Mouse (Mus musculus) neutrophil, adult 5-6 weeks (primary cell): ENCODE results near the gene Elfn2. TPM values are rescaled to one million over a fixed set of nuclear protein-coding genes. Genes with fewer than 3 reads are reported as not detected.
A peak's percentile ranks its signal among the peaks of the same experiment; 100 is the strongest.

Experiments used
- ATAC-seq: fragments of 151-379, 151-347 bp; 2 replicates; pipeline ENCODE4 v1.8.0; 2017; ENCODE audit warnings: mild to moderate bottlenecking, moderate TSS enrichment; ENCODE audit not compliant: insufficient number of reproducible peaks, poor library complexity, low FRiP score, severe bottlenecking; ENCODE audit errors: extremely low read depth
- total RNA-seq: library from RNA; stranded (forward); fragments of 200-1000 nt; gene quantifications from 2 replicates; pipeline ENCODE4 v1.2.3, GENCODE M21; 2017

Gene Elfn2
- total RNA-seq, result not detected in 2 replicates

DNA sequence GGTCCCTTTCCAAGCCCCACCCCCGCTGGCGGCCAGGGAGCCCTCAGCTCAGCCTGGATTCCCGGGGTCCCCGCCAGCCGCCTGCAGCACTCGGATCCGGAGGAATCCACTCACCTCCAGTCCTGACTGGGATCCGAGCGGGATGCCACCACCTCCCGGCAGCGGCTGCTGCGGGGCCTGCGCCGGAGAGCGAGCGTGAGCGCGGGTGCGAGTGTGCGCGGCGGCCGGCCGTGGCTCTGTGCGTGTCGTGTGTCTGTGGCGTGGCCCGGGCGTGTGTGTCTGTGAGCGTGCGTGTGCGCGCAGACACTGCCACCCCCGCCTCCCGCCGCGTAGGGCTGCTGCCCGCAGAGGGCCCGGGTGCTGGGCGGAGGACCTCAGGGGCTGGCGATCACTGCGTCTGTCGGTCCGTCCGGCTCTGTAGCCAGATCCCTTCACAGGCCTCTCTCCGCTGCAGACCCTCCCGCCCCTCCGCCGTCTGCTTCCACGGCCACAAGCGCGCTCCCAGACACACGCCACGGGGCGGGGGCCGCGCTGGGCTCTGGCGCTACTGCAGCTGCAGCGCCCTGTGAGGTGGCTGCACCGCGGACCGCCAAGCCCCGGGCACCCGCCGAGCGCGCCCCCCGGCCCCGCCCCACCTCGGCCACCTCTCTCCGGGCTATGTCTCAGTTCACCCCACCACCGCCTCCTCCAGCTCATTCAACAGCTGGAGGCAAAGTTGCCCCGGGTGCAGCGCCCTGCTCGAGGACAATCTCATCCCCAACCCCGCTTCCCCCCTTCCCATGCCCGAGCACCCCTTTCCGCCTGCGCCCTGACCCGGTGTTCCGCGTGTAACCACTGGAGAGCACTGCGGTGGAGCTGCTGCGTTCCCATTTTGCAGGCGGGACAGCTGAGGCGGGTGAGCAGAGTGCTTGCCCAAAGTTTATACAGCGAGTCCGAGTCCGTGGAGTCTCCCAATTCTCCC is at the start of gene Elfn2:
Gene Elfn2, minus strand, starts transcription at position 482 of the 961 bp plus-strand sequence.
- ATAC-seq, result no peak

DNA sequence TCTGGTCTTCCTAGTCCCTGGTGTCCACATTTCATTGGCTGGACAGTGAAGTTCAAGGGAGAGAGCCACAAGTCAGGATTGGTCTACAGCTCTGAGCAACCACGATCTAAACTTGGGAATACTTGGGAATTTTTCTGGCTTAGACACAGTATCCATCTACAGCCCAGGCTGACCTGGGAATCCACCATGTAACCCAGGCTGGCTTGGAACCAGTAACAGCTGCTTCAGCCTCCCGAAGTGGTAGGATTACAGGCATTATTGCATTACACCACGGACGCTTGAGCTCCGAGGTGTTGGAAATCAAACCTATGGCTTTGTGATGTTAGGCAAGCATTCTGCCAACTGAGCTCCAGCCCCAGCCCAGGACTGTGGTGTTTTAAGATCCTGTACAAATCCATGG is 45.1 kb upstream of the Elfn2 start:
- ATAC-seq, result no peak

DNA sequence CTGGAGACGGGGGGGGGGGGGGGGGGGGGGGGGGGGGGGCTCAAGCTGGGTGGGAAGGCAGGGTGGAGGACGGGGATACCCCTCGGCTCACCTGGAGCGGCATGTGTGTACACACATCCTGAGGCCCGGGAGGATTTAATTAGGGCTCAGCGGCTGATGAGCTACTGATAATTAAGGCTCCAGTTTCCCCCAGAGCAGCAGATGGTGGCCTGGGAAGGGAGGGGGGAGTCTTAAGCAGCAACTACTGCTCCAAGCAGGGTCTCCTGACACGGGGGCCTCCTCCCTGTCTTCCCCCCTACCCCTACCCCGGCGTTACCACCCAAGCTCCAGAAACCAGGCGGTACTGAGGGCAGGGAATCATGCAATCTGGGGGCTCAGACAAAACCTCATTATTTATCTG is 44.6 kb upstream of the Elfn2 start:
- ATAC-seq, result no peak

DNA sequence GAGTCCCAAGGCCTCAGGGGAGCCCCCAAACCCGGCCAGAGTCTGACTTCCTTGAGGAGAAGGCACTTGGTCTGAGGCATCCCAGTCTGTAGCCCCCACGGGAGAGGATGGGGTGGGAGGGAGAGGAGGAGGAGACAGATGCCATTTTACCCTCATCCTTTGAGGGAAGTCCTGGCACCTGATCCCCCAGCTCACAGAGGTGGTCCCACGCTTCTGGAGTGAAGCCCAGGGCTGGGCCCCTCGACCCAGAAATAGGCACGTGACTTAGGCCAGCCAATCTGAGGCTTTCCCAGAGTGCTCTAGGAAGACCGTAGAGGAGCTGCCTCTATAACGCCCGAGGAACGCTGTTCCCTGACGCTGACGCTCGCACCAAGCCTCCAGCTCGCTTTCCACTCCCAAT is 42.5 kb upstream of the Elfn2 start:
- no peak for ATAC-seq

DNA sequence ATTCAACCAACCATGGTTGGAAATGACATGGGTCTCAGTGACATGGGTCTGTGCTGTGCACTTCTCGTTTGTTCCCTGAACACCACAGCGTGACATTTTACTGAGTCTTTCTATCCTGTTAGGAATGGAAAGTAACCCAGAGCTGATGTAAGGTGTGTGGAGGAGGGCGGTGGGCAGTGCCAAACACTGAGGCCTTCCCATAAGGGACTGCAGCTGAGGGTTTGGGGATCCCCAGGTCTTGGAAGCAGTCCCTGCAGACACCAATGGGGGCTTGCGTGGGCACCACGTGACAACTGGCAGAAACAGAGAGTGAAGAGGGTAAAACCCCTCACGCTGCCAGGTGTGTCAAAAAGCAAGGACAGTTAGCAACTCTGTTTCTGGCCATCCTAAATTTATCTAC is 39.6 kb upstream of the Elfn2 start:
- ATAC-seq, result no peak

DNA sequence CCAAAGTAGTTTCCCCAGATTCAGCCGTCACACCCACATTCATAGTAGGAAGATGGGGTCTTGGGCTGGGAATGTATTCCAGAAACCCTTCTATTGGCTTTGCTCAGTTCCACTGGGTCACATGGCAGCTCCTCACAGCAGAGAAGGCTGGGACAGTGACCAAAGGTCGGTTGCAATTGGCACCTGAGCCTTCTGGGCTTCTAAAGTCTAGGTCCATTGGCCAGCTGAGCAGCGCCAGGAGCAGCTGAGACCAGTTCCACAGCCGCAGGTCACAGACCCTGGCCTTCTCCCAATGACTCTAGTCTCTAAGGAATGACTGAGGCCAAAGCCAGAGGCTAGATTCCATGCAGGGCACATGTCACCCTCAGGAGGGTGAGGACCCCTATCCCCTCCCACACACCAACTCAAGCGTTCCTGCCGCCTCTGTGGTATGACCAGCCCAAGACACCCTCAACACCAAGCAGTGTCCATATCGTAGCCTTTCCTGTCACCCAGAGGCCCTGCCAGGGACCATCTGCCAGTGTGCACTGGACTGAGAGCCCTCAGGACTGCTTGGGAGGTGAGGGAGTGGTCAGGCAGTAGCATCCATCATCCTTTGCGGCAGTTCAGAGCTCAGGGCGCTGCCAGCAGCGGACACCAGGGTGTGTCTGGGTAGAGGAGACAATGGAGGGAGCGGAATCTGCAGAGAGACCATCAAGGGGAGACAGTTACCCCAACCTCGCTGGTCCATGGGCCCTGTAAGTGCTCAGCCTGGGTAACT is 37.6 kb upstream of the Elfn2 start:
- no peak for ATAC-seq

DNA sequence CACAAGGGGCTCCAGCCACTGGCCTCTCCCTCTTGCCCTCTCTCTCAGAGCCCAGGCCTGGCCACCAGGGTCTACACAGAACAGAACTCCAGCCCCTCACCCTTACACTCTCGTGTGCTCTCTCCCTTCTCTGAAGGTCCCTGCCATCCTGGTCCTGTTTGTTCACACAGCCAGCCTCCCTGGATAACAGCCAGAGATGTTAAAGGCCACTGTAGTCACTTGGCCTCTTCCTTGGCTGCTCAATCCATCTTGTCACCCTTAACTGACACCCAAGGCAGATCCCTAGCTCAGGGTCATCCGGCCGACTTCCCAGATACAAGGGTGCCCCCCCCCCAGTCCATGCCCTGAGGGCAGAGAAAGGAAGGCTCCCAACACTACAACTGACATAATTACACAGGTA is 36.7 kb upstream of the Elfn2 start:
- ATAC-seq, result no peak

DNA sequence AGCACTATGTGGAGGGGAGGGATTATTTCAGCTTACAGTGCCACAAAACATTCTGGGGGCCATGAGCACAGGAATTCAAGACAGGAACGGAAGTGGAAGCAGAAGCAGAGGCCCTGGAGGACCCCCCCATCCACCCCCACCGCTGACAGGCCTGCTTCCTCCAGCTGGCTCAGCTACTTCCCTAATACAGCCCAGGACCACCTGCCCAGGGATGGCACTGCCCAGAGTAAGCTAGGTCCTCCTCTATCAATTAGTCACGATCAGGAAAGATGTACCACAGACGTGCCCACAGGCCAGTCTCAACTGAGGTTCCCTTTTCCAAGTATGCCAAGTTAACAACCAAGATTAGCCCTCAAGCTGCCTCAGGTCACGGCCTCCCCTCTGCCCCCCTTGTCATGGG is 35.6 kb upstream of the Elfn2 start:
- ATAC-seq, result no peak

DNA sequence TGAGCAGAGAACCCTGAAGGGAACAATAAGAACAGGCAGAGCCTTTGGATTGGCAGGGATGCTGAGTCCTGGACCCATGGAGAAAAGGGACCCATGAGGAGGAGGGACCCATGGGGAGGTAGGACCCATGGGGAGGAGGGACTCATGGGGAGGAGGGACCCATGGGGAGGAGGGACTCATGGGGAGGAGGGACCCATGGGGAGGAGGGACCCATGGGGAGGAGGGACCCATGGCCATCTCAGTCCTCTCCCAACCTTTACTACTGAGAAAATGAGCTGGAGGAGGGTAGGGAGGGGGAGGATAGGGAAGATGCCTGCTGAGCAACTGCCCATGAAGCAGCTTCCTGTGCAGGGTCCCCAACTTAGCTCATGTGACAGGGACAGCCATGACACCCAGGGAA is 34.4 kb upstream of the Elfn2 start:
- ATAC-seq, result no peak

DNA sequence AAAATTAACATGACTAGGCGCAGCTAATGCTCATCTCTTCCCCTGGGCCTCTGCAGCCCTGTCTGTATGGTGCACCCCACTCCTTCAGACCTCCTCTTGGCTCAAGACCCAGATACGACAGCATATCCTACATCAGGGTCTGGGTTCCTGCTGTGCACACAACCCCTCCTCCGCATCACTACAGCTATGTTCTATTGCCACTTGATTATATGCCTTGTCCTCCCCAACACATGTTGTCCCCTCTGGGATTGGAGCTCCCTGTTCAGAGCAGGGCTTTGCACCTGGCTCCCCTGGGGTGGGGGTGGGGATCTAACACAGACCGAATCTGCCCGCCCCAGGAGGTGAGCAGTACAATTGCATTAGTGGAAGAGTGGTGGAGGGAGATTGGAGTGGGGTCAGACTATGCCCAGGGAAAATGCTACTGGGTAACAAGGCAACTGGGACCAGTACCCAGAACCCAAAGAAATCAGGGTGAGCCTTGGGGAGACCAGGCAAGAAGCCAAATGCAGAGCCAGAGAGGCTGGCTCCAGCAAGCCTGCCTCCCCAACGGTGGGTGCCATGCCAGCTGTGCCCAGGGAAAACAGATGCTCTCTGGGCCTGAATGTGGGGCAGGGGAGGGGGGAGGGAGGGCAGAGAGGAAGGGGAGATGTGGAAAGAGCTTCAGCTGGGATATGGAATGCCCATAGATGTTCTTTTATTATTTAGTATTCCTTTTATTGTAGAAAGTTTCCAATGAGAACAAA is 32.2 kb upstream of the Elfn2 start:
- ATAC-seq, result no peak

DNA sequence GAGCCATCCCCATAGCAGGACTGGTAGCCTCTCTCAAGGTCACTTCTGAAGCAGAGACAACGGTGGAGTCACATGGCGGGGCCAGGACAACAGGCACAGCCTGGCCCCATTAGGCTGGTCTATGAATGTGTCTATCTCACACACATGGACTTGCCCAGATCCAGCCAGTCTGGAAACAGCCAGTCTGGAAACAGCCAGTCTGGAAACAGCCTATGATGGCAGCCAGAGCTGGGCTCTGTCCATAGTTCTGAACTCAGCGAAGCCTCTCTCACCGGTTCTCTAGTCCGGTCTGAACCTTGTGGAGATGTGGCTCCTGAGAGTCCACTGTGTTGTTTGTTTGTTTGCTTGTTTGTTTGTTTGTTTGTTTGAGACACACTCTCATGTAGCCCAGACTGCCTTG is 31.3 kb upstream of the Elfn2 start:
- ATAC-seq, result no peak

DNA sequence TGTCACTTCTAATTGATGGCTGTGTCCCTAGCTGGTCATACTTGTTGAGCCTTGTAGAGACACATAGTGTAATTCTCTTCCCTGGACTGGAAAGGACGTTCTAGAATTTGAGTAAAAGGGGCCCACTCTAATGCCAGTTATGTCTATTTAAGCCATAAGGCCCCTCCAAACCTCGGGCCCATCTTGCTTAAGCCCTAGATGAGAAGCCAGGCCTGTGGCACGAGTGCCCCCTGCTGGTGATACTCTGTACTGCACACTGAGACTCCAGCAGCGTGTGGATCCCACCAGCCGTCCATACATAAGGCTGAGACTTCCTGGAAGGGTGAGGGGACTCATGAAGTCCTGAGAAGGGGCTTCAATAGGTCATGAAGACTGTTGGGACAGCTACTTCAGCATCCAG is 25.6 kb upstream of the Elfn2 start:
- ATAC-seq, result peak; percentile 77

DNA sequence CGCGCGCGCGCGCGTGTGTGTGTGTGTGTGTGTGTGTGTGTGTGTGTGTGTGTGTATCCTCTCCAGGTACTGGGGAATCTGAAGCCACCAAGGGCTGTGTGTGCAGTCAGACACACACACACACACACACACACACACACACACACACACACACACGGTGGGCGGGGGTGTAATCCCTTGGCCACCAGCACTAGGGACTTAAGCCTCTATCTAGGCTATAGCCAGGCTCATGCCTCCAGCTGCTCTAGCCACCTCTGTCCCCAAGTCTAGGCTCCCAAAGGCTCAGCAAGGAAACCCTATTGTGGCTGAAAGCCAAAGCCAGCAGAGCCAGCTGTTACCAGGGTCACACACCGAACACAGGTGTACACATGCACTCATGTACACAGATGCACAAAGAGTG is 24.3 kb upstream of the Elfn2 start:
- ATAC-seq, result no peak

DNA sequence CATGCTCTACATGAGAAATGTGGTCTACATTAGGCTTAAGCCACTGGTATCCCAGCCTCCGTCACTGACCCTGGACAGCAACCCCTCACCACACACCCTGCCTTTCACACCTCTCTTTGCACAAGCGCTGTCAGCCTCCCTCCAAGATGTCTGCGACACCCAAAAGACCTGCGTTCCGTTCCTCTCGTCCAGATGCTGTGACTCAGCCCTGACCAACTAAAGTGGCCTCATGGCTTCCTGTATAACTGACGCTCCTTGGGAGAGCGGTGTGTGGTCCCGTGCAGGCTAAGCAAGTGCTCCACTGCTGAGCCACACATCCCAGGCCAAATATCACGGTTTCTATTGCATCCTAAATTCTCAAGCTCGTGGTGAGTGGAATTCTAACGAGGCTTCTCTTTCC is 22.1 kb upstream of the Elfn2 start:
- ATAC-seq, result no peak

DNA sequence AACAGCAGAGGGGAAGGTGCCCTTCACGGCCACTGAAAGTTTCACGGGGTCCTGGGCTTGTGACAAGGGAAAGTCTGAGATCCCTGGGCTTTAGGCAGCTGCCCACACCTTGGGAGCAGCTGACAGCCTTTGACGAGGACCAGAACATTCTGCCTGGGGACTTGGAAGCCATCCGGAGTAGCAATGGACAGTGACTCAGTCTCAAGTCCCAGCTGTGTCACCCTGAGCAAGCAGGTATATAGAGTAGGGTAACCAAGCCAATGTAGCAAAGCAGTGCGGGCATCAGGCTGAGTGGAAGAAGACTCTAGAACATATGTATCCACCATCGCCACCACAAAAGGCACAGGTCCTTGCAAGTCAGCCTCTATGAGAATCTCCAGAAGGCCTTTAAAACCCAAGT is 18.6 kb upstream of the Elfn2 start:
- no peak for ATAC-seq

DNA sequence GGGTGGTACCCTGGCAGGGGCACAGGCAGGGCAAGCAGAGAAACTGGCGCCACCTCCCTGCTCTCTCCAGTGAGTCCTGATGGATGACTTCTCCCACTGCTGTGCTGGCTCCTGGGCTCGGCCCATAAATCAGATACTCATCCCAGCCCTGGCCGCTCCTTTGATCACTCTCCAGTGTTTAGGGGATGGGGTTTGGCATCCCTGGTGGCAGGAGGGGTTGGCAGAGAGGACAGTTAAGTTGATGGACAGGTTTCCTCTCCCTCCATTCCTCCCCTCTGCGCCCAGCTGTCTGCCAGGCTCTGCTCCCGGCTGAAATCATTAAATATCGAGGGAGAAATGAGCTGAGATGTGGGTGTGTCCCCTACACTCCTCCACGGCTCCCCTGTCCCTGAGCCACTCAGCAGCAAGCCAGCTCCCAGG is 18.1 kb upstream of the Elfn2 start:
- ATAC-seq, result no peak

DNA sequence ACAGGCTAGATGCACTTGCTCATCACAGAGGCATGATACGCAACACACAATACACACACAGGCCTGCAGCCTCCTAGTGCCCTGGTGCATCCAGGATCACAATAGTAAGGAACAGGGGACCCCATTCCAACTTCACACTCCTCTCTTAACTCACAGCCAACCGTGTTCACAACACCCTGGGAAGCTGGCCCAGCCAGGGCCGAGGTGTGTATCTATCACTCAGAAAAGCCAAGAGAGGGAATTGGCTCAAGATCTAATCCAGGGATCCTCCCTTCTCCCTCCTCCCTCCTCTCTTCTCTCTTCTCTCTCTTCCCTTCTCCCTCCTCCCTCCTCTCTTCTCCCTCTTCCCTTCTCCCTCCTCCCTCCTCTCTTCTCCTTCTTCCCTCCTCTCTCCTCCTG is 17.6 kb upstream of the Elfn2 start:
- no peak for ATAC-seq

DNA sequence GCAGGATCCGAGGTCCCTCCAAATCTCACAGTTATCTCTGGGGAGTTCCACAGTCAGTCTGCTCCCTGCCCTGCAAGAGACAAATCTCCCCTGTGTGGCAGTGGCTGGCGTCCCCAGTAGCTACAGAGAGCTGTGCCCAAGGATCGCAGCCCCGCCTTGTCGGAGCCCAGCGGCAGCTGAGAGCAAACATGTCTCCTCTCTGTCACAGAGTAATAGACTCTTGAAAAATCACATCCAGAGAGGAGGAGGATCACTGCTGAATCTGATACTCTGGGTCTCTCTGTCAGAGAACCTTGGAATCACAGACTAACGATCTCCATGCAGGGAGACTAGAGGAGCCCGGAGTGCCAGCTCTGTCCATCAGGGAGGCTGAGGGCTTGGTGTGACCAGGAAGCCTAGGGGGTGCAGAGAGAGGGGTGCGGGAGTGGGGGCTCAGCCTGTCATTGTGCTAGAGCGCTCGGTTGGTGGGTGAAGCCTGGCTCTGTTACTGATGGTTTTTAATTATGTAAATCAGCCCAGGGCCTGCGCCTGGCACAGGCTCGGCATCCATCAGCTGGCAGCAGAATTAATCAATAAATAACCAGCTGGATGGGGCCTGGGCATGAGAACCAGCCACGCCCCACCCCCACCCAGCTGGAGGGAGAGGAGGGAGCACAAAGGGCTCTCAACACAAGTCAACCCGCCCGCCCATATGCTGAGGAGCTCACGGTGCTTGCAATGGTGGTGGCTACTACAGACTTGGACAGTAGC is 17.0 kb upstream of the Elfn2 start:
- no peak for ATAC-seq

DNA sequence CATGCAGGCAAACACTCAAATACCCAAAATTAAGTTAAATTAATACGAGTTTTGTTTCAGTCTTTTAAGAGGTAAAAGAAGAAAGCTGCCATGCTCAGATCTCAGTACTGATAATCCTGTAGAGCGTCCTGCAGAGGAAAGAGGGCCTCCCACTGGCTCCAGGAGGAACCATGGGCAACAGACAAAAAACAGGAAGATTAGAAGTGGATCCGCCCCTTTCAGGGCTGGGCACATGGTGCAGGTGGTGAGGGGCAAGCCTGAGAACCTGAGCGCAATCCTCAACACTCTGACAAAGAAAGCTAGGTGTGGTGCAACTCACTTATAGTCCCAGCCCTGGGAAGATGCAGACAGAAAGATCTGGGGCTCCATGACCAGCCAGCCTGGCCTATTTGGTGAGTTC is 13.3 kb upstream of the Elfn2 start:
- ATAC-seq, result no peak
